Mouse (Mus musculus): ENCODE data around the gene Xndc1.
"Not testable (repeated sequence)": the region's sequence is repeated elsewhere in the genome, so short reads cannot be mapped to it uniquely, and the experiment has no call there.

Gene Xndc1

GRCm38 (mm10) chr7:102025187-102026119, 39.9 kb upstream of the Xndc1 start:
- Histone ChIP-seq H3K27me3 (ENCODE audit: insufficient read depth, low read length) (no peaks in the 10 kb centered on the region), H3K36me3 (ENCODE audit: insufficient read depth, low read length) (peaks cover 88% of the 10 kb centered on the region), H3K4me3 (replicated peaks; ENCODE audit: low read length) (no peak overlapping the region), H3K4me1 (replicated peaks; ENCODE audit: low read depth, low read length) (peaks cover 46% of the 10 kb centered on the region), H3K9me3 (ENCODE audit: low read length) (no peaks in the 10 kb centered on the region)
- TF ChIP-seq CTCF (conservative IDR thresholded peaks at IDR 0.05; ENCODE audit: low read length) (no peak), NANOG (IDR thresholded peaks at IDR 0.05; ENCODE audit: borderline replicate concordance, low read length) (no peak)

GRCm38 (mm10) chr7:102034904-102035303, 30.4 kb upstream of the Xndc1 start:
- Histone ChIP-seq H3K4me1 (replicated peaks; ENCODE audit: low read depth, low read length) (no peaks in the 10 kb centered on the region), H3K27me3 (ENCODE audit: insufficient read depth, low read length) (no peaks in the 10 kb centered on the region), H3K36me3 (ENCODE audit: insufficient read depth, low read length) (peaks cover 99% of the 10 kb centered on the region), H3K4me3 (replicated peaks; ENCODE audit: low read length) (no peak overlapping the region), H3K9me3 (ENCODE audit: low read length) (no peaks in the 10 kb centered on the region)
- TF ChIP-seq CTCF (conservative IDR thresholded peaks at IDR 0.05; ENCODE audit: low read length) (peak; percentile 29), NANOG (IDR thresholded peaks at IDR 0.05; ENCODE audit: borderline replicate concordance, low read length) (no peak), POU5F1 (IDR thresholded peaks at IDR 0.05; ENCODE audit: borderline replicate concordance, low read length) (no peak)

GRCm38 (mm10) chr7:102035534-102035933, 29.8 kb upstream of the Xndc1 start:
- H3K36me3 ChIP-seq (ENCODE audit: insufficient read depth, low read length) = peaks cover 99% of the 10 kb centered on the region
- TF ChIP-seq POU5F1 (IDR thresholded peaks at IDR 0.05; ENCODE audit: borderline replicate concordance, low read length) = no peak
- no peak for TF ChIP-seq CTCF (conservative IDR thresholded peaks at IDR 0.05; ENCODE audit: low read length)
- H3K9me3 ChIP-seq (ENCODE audit: low read length) = no peaks in the 10 kb centered on the region
- H3K4me1 ChIP-seq (replicated peaks; ENCODE audit: low read depth, low read length) = no peaks in the 10 kb centered on the region
- H3K4me3 ChIP-seq (replicated peaks; ENCODE audit: low read length) = no peak overlapping the region
- H3K27me3 ChIP-seq (ENCODE audit: insufficient read depth, low read length) = no peaks in the 10 kb centered on the region

- Histone ChIP-seq H3K4me1 (replicated peaks; ENCODE audit: low read depth, low read length) (no peaks in the 10 kb centered on the region), H3K9me3 (ENCODE audit: low read length) (no peaks in the 10 kb centered on the region), H3K36me3 (ENCODE audit: insufficient read depth, low read length) (peaks cover 96% of the 10 kb centered on the region), H3K4me3 (replicated peaks; ENCODE audit: low read length) (no peak overlapping the region), H3K27me3 (ENCODE audit: insufficient read depth, low read length) (no peaks in the 10 kb centered on the region)
- TF ChIP-seq POU5F1 (IDR thresholded peaks at IDR 0.05; ENCODE audit: borderline replicate concordance, low read length) (no peak), CTCF (conservative IDR thresholded peaks at IDR 0.05; ENCODE audit: low read length) (no peak), NANOG (IDR thresholded peaks at IDR 0.05; ENCODE audit: borderline replicate concordance, low read length) (no peak)
Observed at GRCm38 (mm10) chr7:102037318-102037717, 28.0 kb upstream of the Xndc1 start.

DNA sequence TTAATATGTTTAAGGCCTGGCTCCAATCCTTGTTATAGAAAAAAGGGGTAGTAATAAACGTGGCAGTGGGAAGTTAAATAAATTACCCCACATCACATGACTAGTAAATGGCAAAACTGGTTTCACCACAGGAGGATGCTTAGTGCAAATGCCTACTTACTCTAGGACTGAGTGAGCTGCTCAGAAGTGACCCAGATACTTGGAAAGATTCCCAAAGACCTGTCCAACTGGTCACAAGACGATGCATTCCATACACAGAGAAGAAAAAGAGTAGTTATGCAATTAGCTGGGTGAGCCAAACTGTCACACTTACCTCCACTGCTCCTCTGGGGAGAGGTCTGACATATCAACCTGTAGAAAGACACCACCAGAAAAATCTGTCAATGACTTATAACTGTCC, 23.0 kb upstream of the Xndc1 start:
- peaks cover 64% of the 10 kb centered on the region for H3K36me3 ChIP-seq (ENCODE audit: insufficient read depth, low read length)
- no peaks in the 10 kb centered on the region for H3K27me3 ChIP-seq (ENCODE audit: insufficient read depth, low read length)
- H3K4me1 ChIP-seq (replicated peaks; ENCODE audit: low read depth, low read length) = no peaks in the 10 kb centered on the region
- H3K9me3 ChIP-seq (ENCODE audit: low read length) = no peaks in the 10 kb centered on the region
- no peak overlapping the region for H3K4me3 ChIP-seq (replicated peaks; ENCODE audit: low read length)
- TF ChIP-seq POU5F1 (IDR thresholded peaks at IDR 0.05; ENCODE audit: borderline replicate concordance, low read length) = no peak
- no peak for TF ChIP-seq CTCF (conservative IDR thresholded peaks at IDR 0.05; ENCODE audit: low read length)
- TF ChIP-seq NANOG (IDR thresholded peaks at IDR 0.05; ENCODE audit: borderline replicate concordance, low read length) = no peak

DNA sequence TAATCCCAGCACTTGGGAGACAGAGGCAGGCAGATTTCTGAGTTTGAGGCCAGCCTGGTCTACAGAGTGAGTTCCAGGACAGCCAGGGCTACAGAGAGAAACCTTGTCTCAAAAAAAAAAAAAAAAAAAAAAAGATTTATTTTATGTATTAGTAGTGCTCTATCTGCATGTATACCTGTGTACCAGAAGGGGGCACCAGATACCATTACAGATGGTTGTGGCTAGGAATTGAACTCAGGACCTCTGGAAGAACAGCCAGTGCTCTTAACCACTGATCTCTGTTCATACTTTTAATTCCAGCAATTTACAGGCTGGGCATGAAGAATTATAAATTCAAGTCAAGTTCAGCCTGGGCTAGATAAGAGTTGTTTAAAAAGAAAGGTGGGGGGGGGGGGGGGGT, 16.8 kb upstream of the Xndc1 start:
- H3K36me3 ChIP-seq (ENCODE audit: insufficient read depth, low read length) = peaks cover 31% of the 10 kb centered on the region
- TF ChIP-seq CTCF (conservative IDR thresholded peaks at IDR 0.05; ENCODE audit: low read length) = peak; percentile 23; the same call in 1 of the 2 replicates
- H3K27me3 ChIP-seq (ENCODE audit: insufficient read depth, low read length); H3K4me3 ChIP-seq (replicated peaks; ENCODE audit: low read length); H3K9me3 ChIP-seq (ENCODE audit: low read length); H3K4me1 ChIP-seq (replicated peaks; ENCODE audit: low read depth, low read length): not testable (repeated sequence)

DNA sequence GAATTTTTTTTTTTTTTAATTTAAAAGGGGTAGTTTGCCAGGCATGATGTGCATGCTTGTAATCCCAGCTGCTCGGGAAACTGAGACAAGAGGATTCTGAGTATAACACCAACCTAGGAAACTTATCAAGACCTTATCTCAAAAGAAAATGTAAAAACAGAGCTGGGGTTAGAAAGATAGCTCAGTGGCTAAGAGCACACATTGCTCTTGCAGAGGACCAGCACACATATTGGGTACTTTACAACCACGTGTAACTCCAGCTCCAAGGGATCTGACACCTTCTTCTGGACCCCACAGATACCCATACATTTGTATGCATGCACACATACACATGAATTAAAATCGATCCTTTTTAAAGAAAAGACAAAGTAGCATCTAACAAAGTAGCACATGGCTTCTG, 4.0 kb upstream of the Xndc1 start:
- Histone ChIP-seq H3K9me3 (ENCODE audit: low read length) (no peaks in the 10 kb centered on the region), H3K36me3 (ENCODE audit: insufficient read depth, low read length) (peaks cover 40% of the 10 kb centered on the region), H3K4me1 (replicated peaks; ENCODE audit: low read depth, low read length) (peaks cover 30% of the 10 kb centered on the region), H3K27me3 (ENCODE audit: insufficient read depth, low read length) (no peaks in the 10 kb centered on the region), H3K4me3 (replicated peaks; ENCODE audit: low read length) (no peak overlapping the region)
- no peak for TF ChIP-seq CTCF (conservative IDR thresholded peaks at IDR 0.05; ENCODE audit: low read length)

- H3K4me3 ChIP-seq (replicated peaks; ENCODE audit: low read length) = no peak overlapping the region
- TF ChIP-seq CTCF (conservative IDR thresholded peaks at IDR 0.05; ENCODE audit: low read length) (no peak), NANOG (IDR thresholded peaks at IDR 0.05; ENCODE audit: borderline replicate concordance, low read length) (no peak), POU5F1 (IDR thresholded peaks at IDR 0.05; ENCODE audit: borderline replicate concordance, low read length) (no peak)
- H3K4me1 ChIP-seq (replicated peaks; ENCODE audit: low read depth, low read length) = peaks cover 36% of the 10 kb centered on the region
- no peaks in the 10 kb centered on the region for H3K9me3 ChIP-seq (ENCODE audit: low read length)
- peaks cover 33% of the 10 kb centered on the region for H3K36me3 ChIP-seq (ENCODE audit: insufficient read depth, low read length)
- no peaks in the 10 kb centered on the region for H3K27me3 ChIP-seq (ENCODE audit: insufficient read depth, low read length)
Observed at GRCm38 (mm10) chr7:102062203-102062602, 3.1 kb upstream of the Xndc1 start.

DNA sequence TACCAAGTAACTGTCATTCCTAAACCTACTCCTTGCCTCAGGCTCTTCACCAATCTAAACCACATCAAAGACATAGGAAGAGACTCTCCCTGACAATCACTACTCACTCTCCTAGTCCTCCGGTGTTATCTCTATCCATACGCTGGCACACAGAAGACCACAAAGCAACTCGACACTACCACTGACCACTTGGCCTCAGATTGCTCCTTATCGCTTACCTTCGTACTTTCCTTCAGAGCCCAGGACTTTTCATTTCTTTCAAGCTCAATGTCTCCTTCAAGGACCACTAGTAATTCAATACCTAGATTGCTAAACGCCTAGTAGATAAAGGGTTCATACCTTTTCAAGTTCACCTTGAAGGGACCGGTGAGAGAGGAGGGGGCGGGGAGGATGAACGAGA, 1.4 kb upstream of the Xndc1 start:
- H3K4me3 ChIP-seq (replicated peaks; ENCODE audit: low read length) = peak overlapping the region; percentile 87
- H3K27me3 ChIP-seq (ENCODE audit: insufficient read depth, low read length) = no peaks in the 10 kb centered on the region
- no peaks in the 10 kb centered on the region for H3K9me3 ChIP-seq (ENCODE audit: low read length)
- peaks cover 30% of the 10 kb centered on the region for H3K36me3 ChIP-seq (ENCODE audit: insufficient read depth, low read length)
- peaks cover 38% of the 10 kb centered on the region for H3K4me1 ChIP-seq (replicated peaks; ENCODE audit: low read depth, low read length)
- TF ChIP-seq CTCF (conservative IDR thresholded peaks at IDR 0.05; ENCODE audit: low read length) (no peak), NANOG (IDR thresholded peaks at IDR 0.05; ENCODE audit: borderline replicate concordance, low read length) (no peak), POU5F1 (IDR thresholded peaks at IDR 0.05; ENCODE audit: borderline replicate concordance, low read length) (no peak)

All from E14TG2a.4 (cell line).